Mouse (Mus musculus) neural tube, embryonic 11.5 days (tissue): Measurements from ENCODE around the gene Gpr153. TPM values are rescaled to one million over a fixed set of nuclear protein-coding genes. Genes with fewer than 3 reads are reported as not detected.
"Not testable (repeated sequence)": the region's sequence is repeated elsewhere in the genome, so short reads cannot be mapped to it uniquely, and the experiment has no call there.

Source experiments
- ATAC-seq: fragments of 200-750 bp; cut with Nextera tagmentation; 2 replicates; pipeline ENCODE4 v1.8.0; 2017; ENCODE audit warnings: moderate number of reproducible peaks, mild to moderate bottlenecking, moderate TSS enrichment, moderate library complexity; ENCODE audit not compliant: insufficient read depth, low FRiP score, low TSS enrichment
- DNase-seq: peaks from one replicate; pipeline ENCODE4 v3.0.0-alpha.2; 2015; ENCODE audit warnings: low spot score
- H3K27ac ChIP-seq: fragments of 300-500 bp; sonication (generic); 2 replicates; pipeline ENCODE4 v1.5.1; 2014; ENCODE audit warnings: low read depth, mild to moderate bottlenecking, low read length
- H3K27me3 ChIP-seq: fragments of 300-500 bp; sonication (generic); 2 replicates; pipeline ENCODE4 v1.6.1; 2014; ENCODE audit warnings: mild to moderate bottlenecking, low read length, mixed read lengths; ENCODE audit not compliant: control insufficient read depth, insufficient read depth
- H3K36me3 ChIP-seq: fragments of 300-500 bp; sonication (generic); 2 replicates; pipeline ENCODE4 v1.6.1; 2014; ENCODE audit warnings: mild to moderate bottlenecking, low read length, moderate library complexity, mixed read lengths; ENCODE audit not compliant: control insufficient read depth, insufficient read depth
- H3K4me1 ChIP-seq: fragments of 300-500 bp; sonication (generic); 2 replicates; pipeline ENCODE4 v1.6.1; 2014; ENCODE audit warnings: low read length, mixed read lengths; ENCODE audit not compliant: control insufficient read depth, insufficient read depth
- H3K4me2 ChIP-seq: fragments of 300-500 bp; sonication (generic); 2 replicates; pipeline ENCODE4 v1.6.1; 2014; ENCODE audit warnings: low read depth, mild to moderate bottlenecking, moderate library complexity
- H3K4me3 ChIP-seq: fragments of 300-500 bp; sonication (generic); 2 replicates; pipeline ENCODE4 v1.5.1; 2014; ENCODE audit warnings: low read depth, low read length
- H3K9ac ChIP-seq: fragments of 300-500 bp; sonication (generic); 2 replicates; pipeline ENCODE4 v1.6.1; 2014; ENCODE audit warnings: mild to moderate bottlenecking, low read length
- H3K9me3 ChIP-seq: fragments of 300-500 bp; sonication (generic); 2 replicates; pipeline ENCODE4 v1.6.1; 2016; ENCODE audit warnings: low read length; ENCODE audit not compliant: control insufficient read depth
- WGBS: fragments of 180-500 bp; shearing (Covaris S2); extraction: QIAGEN DNeasy Blood & Tissue Kit; methylation state at CpG from one replicate; pipeline ENCODE4 v1.1.7; 2014; 5-methylcytosine and 5-hydroxymethylcytosine counted together
- polyA plus RNA-seq: library from polyadenylated mRNA; unstranded; fragments of >200 nt; fragmentation: Nextera tagmentation; extraction: Ambion mirVana; gene quantifications from 2 replicates; pipeline ENCODE4 v1.2.1, GENCODE M21; 2014

Gpr153 gene
- polyA plus RNA-seq, result 8.3 and 8.9 TPM in 2 replicates

DNA sequence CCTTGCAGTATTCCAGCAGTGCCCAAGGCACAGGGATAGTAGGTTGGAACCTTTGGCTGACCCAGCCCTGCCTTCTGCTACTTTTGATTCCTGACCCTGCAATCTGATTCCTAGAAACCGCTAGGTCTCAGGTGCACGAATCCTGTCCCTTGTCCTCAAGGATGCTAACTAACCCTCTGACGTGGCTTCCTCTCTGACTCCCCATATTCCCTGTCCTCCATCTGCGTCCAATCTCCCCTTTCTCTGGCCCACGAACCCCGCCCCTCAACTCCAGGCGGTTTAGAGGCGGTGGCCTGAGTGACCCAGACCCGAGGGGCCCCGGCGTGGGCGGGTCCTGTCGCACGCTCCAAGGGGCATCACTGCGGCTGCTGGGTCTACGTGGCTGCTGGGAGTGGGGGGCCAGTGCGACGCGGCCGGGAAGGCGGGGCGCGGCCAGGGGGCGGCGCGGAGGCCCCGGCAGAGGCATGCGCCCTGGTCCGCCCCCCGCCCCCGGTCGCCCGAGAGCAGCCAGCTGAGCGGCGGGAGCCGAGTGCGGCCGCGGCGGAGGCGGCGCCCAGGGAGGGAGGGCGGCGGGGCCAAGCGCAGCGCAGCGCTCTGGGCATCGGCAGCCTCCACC lies at the start of gene Gpr153:
Gene Gpr153 (plus strand): TSS at position 612 of the 616 bp plus-strand sequence.
- no peaks in the 10 kb centered on the region for H3K36me3 ChIP-seq
- ATAC-seq (peak; percentile 49), DNase-seq (peak; percentile 64)
- peak within 1 kb of the TSS; percentile 59 for H3K9ac ChIP-seq
- under 1% methylated on average over 37 of the region's 48 CpGs for WGBS
- H3K4me3 ChIP-seq, result peak within 1 kb of the TSS; percentile 54
- H3K4me1 ChIP-seq, result peaks cover 29% of the 10 kb centered on the region
- H3K27me3 ChIP-seq, result peaks cover 18% of the 10 kb centered on the region
- peak within 1 kb of the TSS; percentile 75 for H3K4me2 ChIP-seq
- peak within 1 kb of the TSS; percentile 67 for H3K27ac ChIP-seq
- no peaks in the 10 kb centered on the region for H3K9me3 ChIP-seq

GRCm38 (mm10) chr4:152226901-152227486 lies 47.0 kb upstream of the Gpr153 start:
- Histone ChIP-seq H3K27ac (no peak overlapping the region), H3K9me3 (no peaks in the 10 kb centered on the region), H3K27me3 (no peaks in the 10 kb centered on the region), H3K4me3 (no peak overlapping the region), H3K9ac (no peak overlapping the region), H3K4me2 (no peak overlapping the region), H3K4me1 (no peaks in the 10 kb centered on the region), H3K36me3 (no peaks in the 10 kb centered on the region)
- DNase-seq (no peak), ATAC-seq (no peak)
- WGBS, result 89% methylated on average over 13 of the region's 13 CpGs

GRCm38 (mm10) chr4:152227749-152228527 lies 46.1 kb upstream of the Gpr153 start:
- 86% methylated on average over 12 of the region's 12 CpGs for WGBS
- DNase-seq (no peak), ATAC-seq (no peak)
- no peak overlapping the region for H3K9ac ChIP-seq
- no peak overlapping the region for H3K4me3 ChIP-seq
- H3K4me2 ChIP-seq, result no peak overlapping the region
- no peaks in the 10 kb centered on the region for H3K4me1 ChIP-seq
- no peaks in the 10 kb centered on the region for H3K27me3 ChIP-seq
- no peaks in the 10 kb centered on the region for H3K9me3 ChIP-seq
- no peak overlapping the region for H3K27ac ChIP-seq
- H3K36me3 ChIP-seq, result no peaks in the 10 kb centered on the region

- not testable (repeated sequence) for H3K4me2 ChIP-seq, H3K36me3 ChIP-seq, ATAC-seq, H3K4me1 ChIP-seq, H3K9ac ChIP-seq, H3K27ac ChIP-seq, H3K4me3 ChIP-seq, DNase-seq, H3K9me3 ChIP-seq, H3K27me3 ChIP-seq
- 41% methylated on average over 4 of the region's 4 CpGs for WGBS
Measured at GRCm38 (mm10) chr4:152230331-152230730, 43.7 kb upstream of the Gpr153 start.

GRCm38 (mm10) chr4:152231326-152231725 lies 42.7 kb upstream of the Gpr153 start:
- 90% methylated on average over 7 of the region's 7 CpGs for WGBS
- no peak overlapping the region for H3K4me3 ChIP-seq

GRCm38 (mm10) chr4:152232411-152232903 lies 41.6 kb upstream of the Gpr153 start:
- Histone ChIP-seq H3K9ac (no peak overlapping the region), H3K36me3 (no peaks in the 10 kb centered on the region), H3K4me2 (no peak overlapping the region), H3K27ac (no peak overlapping the region), H3K4me3 (no peak overlapping the region), H3K9me3 (no peaks in the 10 kb centered on the region), H3K4me1 (no peaks in the 10 kb centered on the region), H3K27me3 (no peaks in the 10 kb centered on the region)
- DNase-seq, result no peak
- 88% methylated on average over 4 of the region's 4 CpGs for WGBS
- no peak for ATAC-seq

More at GRCm38 (mm10) chr4:152231326-152231725, 42.7 kb upstream of the Gpr153 start:
- DNase-seq, result no peak
- Histone ChIP-seq H3K4me1 (no peaks in the 10 kb centered on the region), H3K27me3 (no peaks in the 10 kb centered on the region), H3K9ac (no peak overlapping the region), H3K4me2 (no peak overlapping the region), H3K27ac (no peak overlapping the region), H3K9me3 (no peaks in the 10 kb centered on the region), H3K36me3 (no peaks in the 10 kb centered on the region)
- no peak for ATAC-seq

DNA sequence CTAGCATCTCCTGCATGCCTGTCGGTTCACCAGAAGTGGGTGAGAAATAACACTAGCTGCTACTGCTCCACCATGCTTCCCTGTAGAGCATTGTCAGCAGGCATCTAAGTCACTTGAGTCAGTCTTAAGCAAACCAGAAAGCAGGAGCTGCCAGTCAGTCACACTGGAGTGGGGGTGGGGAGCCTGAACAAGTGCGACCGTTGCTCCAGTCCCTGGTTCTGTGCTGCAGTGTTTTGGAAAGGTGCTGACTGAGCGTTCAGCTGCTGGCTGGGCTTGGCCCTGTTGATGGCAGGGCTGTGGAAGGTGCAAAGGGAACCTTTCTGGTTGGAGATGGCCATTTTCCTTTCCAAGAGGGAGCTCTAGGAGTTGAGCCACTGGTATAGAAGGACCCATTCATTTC lies 34.1 kb upstream of the Gpr153 start:
- Histone ChIP-seq H3K36me3 (no peaks in the 10 kb centered on the region; the same call in 1 of the 2 replicates), H3K9ac (no peak overlapping the region), H3K4me2 (no peak overlapping the region), H3K9me3 (no peaks in the 10 kb centered on the region), H3K27me3 (no peaks in the 10 kb centered on the region), H3K4me3 (no peak overlapping the region), H3K27ac (no peak overlapping the region), H3K4me1 (no peaks in the 10 kb centered on the region)
- DNase-seq, result no peak
- 84% methylated on average over 4 of the region's 4 CpGs for WGBS
- no peak for ATAC-seq

GRCm38 (mm10) chr4:152243241-152243891 lies 30.7 kb upstream of the Gpr153 start:
- ATAC-seq, result no peak
- DNase-seq, result no peak
- Histone ChIP-seq H3K4me3 (no peak overlapping the region), H3K4me1 (no peaks in the 10 kb centered on the region), H3K27ac (no peak overlapping the region), H3K36me3 (no peaks in the 10 kb centered on the region; the same call in 1 of the 2 replicates), H3K9ac (no peak overlapping the region), H3K27me3 (no peaks in the 10 kb centered on the region), H3K4me2 (no peak overlapping the region), H3K9me3 (no peaks in the 10 kb centered on the region)
- WGBS, result 94% methylated on average over 9 of the region's 9 CpGs
